Mouse (Mus musculus): ENCODE results near the gene Ngb. TPM values are rescaled to one million over a fixed set of nuclear protein-coding genes. Genes with fewer than 3 reads are reported as not detected.

Gene Ngb
- 0.35 and 0.73 TPM in 2 replicates for polyA plus RNA-seq (2015; fragmentation: Nextera tagmentation; extraction: Ambion mirVana)

DNA sequence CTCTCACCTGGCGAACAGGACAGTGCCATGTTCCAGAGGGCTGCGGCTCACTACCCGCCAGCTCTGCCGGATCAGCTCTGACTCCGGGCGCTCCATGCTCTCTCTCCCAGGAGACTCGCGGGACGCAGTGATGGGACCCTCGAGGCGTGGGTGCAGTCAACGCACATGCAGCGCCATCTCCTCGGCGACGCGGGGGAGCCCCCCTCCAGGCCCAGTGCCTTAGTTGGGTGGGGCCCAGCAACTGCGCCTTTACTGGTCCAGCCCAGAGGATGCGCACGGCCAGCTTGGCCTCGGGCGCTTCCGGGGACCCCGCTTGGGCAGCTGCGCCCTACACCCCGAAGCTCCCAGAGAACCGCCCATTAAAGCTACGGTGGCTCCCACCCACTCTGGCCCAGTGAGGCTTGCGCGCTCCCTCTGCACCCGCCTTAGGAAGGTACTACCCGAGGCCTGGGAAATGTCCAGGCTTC, at the start of gene Ngb:
Gene Ngb, minus strand, starts transcription at position 375 of the 467 bp plus-strand sequence.
- Histone ChIP-seq H3K4me2 (replicated peaks; ENCODE audit: low read depth, low read length) (peak within 1 kb of the TSS; percentile 57), H3K36me3 (ENCODE audit: insufficient read depth, low read length) (no peaks in the 10 kb centered on the region), H3K9ac (replicated peaks; ENCODE audit: low read length) (no peak within 1 kb of the TSS; the same call in 1 of the 2 replicates), H3K4me3 (ENCODE audit: low read length) (peak within 1 kb of the TSS; percentile 40), H3K9me3 (ENCODE audit: low read length) (no peaks in the 10 kb centered on the region), H3K27me3 (ENCODE audit: insufficient read depth, low read length) (peaks cover 30% of the 10 kb centered on the region), H3K4me1 (ENCODE audit: insufficient read depth, low read length) (peaks cover 7% of the 10 kb centered on the region), H3K27ac (ENCODE audit: low read length) (no peak within 1 kb of the TSS)
- peak; percentile 61; the same call in 1 of the 2 replicates for ATAC-seq (ENCODE audit: low FRiP score, low TSS enrichment)
- 2% methylated on average over 32 of the region's 32 CpGs for WGBS

- 94% methylated on average over 5 of the region's 5 CpGs for WGBS
- peaks cover 6% of the 10 kb centered on the region for H3K36me3 ChIP-seq (ENCODE audit: insufficient read depth, low read length)
- no peaks in the 10 kb centered on the region for H3K27me3 ChIP-seq (ENCODE audit: insufficient read depth, low read length)
- 0 out of 2 replicates have a peak, but pooled peaks cover 7% of the 10 kb centered on the region for H3K9me3 ChIP-seq (ENCODE audit: low read length)
- H3K4me3 ChIP-seq (ENCODE audit: low read length): no peak overlapping the region
- H3K4me1 ChIP-seq (ENCODE audit: insufficient read depth, low read length): peaks cover 14% of the 10 kb centered on the region
- H3K9ac ChIP-seq (replicated peaks; ENCODE audit: low read length): no peak overlapping the region
- no peak overlapping the region for H3K4me2 ChIP-seq (replicated peaks; ENCODE audit: low read depth, low read length)
- H3K27ac ChIP-seq (ENCODE audit: low read length): no peak overlapping the region
- ATAC-seq (ENCODE audit: low FRiP score, low TSS enrichment): no peak
Observed at GRCm38 (mm10) chr12:87149471-87149870, 47.1 kb upstream of the Ngb start.

DNA sequence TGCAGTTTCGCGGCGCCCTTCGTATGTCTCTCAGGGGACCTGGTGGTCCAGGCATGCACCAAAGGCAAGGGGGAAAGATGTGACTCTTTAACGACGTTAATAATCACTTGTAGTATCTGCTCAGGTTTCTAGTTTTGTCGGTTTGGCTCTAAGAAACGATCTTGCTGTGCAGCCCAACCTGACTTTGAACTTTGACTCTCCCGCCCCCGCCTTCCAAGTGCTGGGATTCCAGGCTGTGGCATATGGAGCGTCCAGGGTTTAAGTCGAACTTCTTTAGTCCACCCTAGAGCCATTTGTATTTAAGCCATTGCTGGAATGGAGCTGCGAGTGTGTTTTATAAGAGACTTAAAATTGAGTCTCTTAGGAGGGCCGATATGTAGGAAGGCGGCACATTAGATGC, 45.8 kb upstream of the Ngb start:
- Histone ChIP-seq H3K4me1 (ENCODE audit: insufficient read depth, low read length) (peaks cover 14% of the 10 kb centered on the region), H3K4me3 (ENCODE audit: low read length) (peak overlapping the region; percentile 95), H3K36me3 (ENCODE audit: insufficient read depth, low read length) (peaks cover 8% of the 10 kb centered on the region), H3K27me3 (ENCODE audit: insufficient read depth, low read length) (no peaks in the 10 kb centered on the region), H3K27ac (ENCODE audit: low read length) (peak overlapping the region; percentile 99), H3K9ac (replicated peaks; ENCODE audit: low read length) (peak overlapping the region; percentile 89), H3K4me2 (replicated peaks; ENCODE audit: low read depth, low read length) (peak overlapping the region; percentile 76), H3K9me3 (ENCODE audit: low read length) (0 out of 2 replicates have a peak, but pooled peaks cover 7% of the 10 kb centered on the region)
- no peak for ATAC-seq (ENCODE audit: low FRiP score, low TSS enrichment)
- WGBS: 15% methylated on average over 15 of the region's 15 CpGs

DNA sequence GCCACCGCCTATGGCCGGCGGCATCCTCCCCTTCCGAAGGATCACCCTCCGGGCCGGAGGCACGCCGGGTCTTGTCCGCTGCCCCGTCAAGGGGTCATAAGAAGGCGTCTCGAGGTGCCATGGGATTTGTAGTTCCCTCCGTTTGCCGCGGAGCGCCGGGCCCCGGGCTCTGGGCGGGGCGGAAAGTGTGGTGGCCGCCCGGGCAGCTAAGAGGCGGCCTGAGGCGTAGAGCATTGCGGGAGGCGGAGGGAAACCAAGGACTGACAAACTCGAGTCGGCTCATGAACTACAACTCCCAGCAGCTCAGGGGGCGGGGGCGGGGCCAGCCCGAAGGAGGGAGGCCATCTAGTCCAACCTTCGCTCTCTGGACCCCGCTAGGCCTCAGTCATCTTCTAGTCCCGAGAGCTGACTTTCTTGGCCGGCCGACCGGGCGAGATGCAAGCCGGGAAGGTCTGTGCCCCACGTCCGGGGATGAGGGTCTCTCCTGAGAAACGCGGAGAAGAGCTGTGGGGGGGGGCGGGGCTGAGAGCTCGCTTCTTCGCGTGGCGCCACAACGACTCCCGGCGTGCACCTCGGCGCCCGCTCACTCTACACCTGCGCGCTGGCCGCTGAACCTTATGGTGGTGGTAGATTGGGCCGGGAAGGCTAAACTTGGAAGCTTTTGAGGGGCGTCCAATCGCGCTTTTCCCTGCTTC, 45.2 kb upstream of the Ngb start, which contains the start of gene Pomt2:
Gene Pomt2, minus strand, starts transcription at position 574 of the 695 bp plus-strand sequence.
- ATAC-seq (ENCODE audit: low FRiP score, low TSS enrichment): peak; percentile 98
- peaks cover 14% of the 10 kb centered on the region for H3K4me1 ChIP-seq (ENCODE audit: insufficient read depth, low read length)
- H3K4me2 ChIP-seq (replicated peaks; ENCODE audit: low read depth, low read length): peak within 1 kb of the TSS; percentile 76
- H3K4me3 ChIP-seq (ENCODE audit: low read length): peak within 1 kb of the TSS; percentile 95
- peak within 1 kb of the TSS; percentile 89 for H3K9ac ChIP-seq (replicated peaks; ENCODE audit: low read length)
- under 1% methylated on average over 60 of the region's 61 CpGs for WGBS
- peak within 1 kb of the TSS; percentile 99 for H3K27ac ChIP-seq (ENCODE audit: low read length)
- H3K9me3 ChIP-seq (ENCODE audit: low read length): 0 out of 2 replicates have a peak, but pooled peaks cover 5% of the 10 kb centered on the region
- no peaks in the 10 kb centered on the region for H3K27me3 ChIP-seq (ENCODE audit: insufficient read depth, low read length)
- H3K36me3 ChIP-seq (ENCODE audit: insufficient read depth, low read length): peaks cover 8% of the 10 kb centered on the region

- under 1% methylated on average over 27 of the region's 27 CpGs for WGBS
Observed at GRCm38 (mm10) chr12:87146966-87147365, 44.6 kb upstream of the Ngb start, which contains the start of gene Gstz1. Gstz1 (plus strand) TSS chr12:87147165.

DNA sequence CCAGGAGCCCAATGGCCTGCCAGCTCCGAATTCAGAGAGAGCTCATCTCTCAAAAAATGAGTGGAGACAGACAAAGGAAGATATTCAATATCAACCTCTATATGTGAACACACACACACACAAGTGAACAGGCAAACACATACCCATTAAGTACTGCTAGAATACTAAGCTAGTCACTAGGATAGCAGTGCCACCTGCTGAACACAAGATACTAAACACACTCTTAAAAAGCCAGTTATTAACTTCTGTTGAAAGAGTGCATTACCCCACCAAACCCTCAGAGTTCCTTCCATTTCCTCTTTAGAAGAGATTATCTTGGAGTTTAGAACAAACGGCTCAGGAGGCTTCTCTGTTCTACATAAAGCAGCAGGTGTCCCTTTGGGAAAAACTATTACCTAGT, 39.8 kb upstream of the Ngb start:
- 86% methylated on average over 2 of the region's 2 CpGs for WGBS
- Histone ChIP-seq H3K4me2 (replicated peaks; ENCODE audit: low read depth, low read length) (no peak overlapping the region), H3K9me3 (ENCODE audit: low read length) (no peaks in the 10 kb centered on the region), H3K27me3 (ENCODE audit: insufficient read depth, low read length) (no peaks in the 10 kb centered on the region), H3K36me3 (ENCODE audit: insufficient read depth, low read length) (peaks cover 2% of the 10 kb centered on the region), H3K27ac (ENCODE audit: low read length) (no peak overlapping the region), H3K4me1 (ENCODE audit: insufficient read depth, low read length) (peaks cover 19% of the 10 kb centered on the region), H3K9ac (replicated peaks; ENCODE audit: low read length) (no peak overlapping the region), H3K4me3 (ENCODE audit: low read length) (no peak overlapping the region)
- ATAC-seq (ENCODE audit: low FRiP score, low TSS enrichment): no peak

More at GRCm38 (mm10) chr12:87146966-87147365, 44.6 kb upstream of the Ngb start, which contains the start of gene Gstz1:
- Histone ChIP-seq H3K9ac (replicated peaks; ENCODE audit: low read length) (peak within 1 kb of the TSS; percentile 89), H3K27me3 (ENCODE audit: insufficient read depth, low read length) (no peaks in the 10 kb centered on the region), H3K9me3 (ENCODE audit: low read length) (0 out of 2 replicates have a peak, but pooled peaks cover 4% of the 10 kb centered on the region), H3K4me2 (replicated peaks; ENCODE audit: low read depth, low read length) (peak within 1 kb of the TSS; percentile 76), H3K4me3 (ENCODE audit: low read length) (peak within 1 kb of the TSS; percentile 95), H3K4me1 (ENCODE audit: insufficient read depth, low read length) (peaks cover 14% of the 10 kb centered on the region), H3K36me3 (ENCODE audit: insufficient read depth, low read length) (peaks cover 8% of the 10 kb centered on the region), H3K27ac (ENCODE audit: low read length) (peak within 1 kb of the TSS; percentile 99)
- ATAC-seq (ENCODE audit: low FRiP score, low TSS enrichment): peak; percentile 86

- 69% methylated on average over 2 of the region's 2 CpGs for WGBS
- H3K4me2 ChIP-seq (replicated peaks; ENCODE audit: low read depth, low read length): no peak overlapping the region
- H3K27ac ChIP-seq (ENCODE audit: low read length): no peak overlapping the region
- no peaks in the 10 kb centered on the region for H3K27me3 ChIP-seq (ENCODE audit: insufficient read depth, low read length)
- ATAC-seq (ENCODE audit: low FRiP score, low TSS enrichment): no peak
- H3K4me1 ChIP-seq (ENCODE audit: insufficient read depth, low read length): peaks cover 11% of the 10 kb centered on the region; the same call in 1 of the 2 replicates
- H3K9me3 ChIP-seq (ENCODE audit: low read length): no peaks in the 10 kb centered on the region
- no peak overlapping the region for H3K4me3 ChIP-seq (ENCODE audit: low read length)
- no peaks in the 10 kb centered on the region; the same call in none of the 2 replicates for H3K36me3 ChIP-seq (ENCODE audit: insufficient read depth, low read length)
- no peak overlapping the region for H3K9ac ChIP-seq (replicated peaks; ENCODE audit: low read length)
Observed at GRCm38 (mm10) chr12:87138768-87139167, 36.4 kb upstream of the Ngb start.

- H3K27me3 ChIP-seq (ENCODE audit: insufficient read depth, low read length): no peaks in the 10 kb centered on the region
- H3K9ac ChIP-seq (replicated peaks; ENCODE audit: low read length): no peak overlapping the region
- peaks cover 11% of the 10 kb centered on the region; the same call in 1 of the 2 replicates for H3K4me1 ChIP-seq (ENCODE audit: insufficient read depth, low read length)
- peaks cover under 1% of the 10 kb centered on the region for H3K36me3 ChIP-seq (ENCODE audit: insufficient read depth, low read length)
- no peaks in the 10 kb centered on the region for H3K9me3 ChIP-seq (ENCODE audit: low read length)
- H3K4me2 ChIP-seq (replicated peaks; ENCODE audit: low read depth, low read length): no peak overlapping the region
- ATAC-seq (ENCODE audit: low FRiP score, low TSS enrichment): no peak
- 88% methylated on average over 2 of the region's 2 CpGs for whole genome bisulfite sequencing
- H3K4me3 ChIP-seq (ENCODE audit: low read length): no peak overlapping the region
- H3K27ac ChIP-seq (ENCODE audit: low read length): no peak overlapping the region
Observed at GRCm38 (mm10) chr12:87138342-87138701, 36.0 kb upstream of the Ngb start.

DNA sequence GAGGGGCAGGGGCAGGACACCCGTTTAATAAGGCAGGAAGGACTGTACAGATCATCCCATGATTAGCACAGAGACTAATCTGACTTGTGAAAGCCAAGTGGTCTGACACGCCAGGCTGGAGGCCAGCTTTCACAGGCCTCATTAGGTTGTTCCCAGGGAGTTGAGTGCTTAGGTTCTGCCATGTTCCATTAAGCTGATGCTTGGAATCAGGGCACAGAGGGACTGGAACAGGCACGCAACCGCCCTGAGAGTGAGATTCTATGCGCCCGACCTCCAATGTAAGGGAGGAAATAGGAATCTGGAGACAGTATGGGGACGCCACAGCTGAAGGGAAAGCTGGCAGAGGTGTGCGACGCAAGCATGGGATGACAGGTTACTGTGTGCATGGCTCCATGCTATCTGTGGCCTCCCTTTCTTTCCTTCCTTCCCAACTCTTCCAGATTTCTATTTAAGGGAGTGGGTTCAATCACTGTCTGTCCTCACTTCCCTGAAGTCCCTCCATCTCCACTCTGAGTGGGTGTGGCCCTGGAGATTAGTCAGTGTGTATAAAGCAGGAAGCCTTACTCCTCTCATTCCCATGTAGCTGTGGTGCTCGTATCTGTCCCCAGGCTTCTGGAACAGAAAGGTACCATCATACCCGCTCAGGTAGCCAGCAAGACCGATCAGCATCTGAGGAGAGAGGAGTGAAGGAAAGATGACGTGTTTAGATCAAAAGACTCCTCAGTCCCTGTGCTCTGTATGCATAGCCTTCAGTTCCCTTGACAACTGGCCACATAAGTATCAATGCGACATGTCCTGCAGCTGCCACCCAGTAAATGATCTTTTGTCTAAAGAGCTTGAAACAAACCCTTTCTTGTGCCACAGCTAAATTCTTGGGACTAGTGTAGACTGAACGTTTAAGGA, 35.4 kb upstream of the Ngb start:
- Histone ChIP-seq H3K9me3 (ENCODE audit: low read length) (no peaks in the 10 kb centered on the region), H3K4me2 (replicated peaks; ENCODE audit: low read depth, low read length) (no peak overlapping the region), H3K27ac (ENCODE audit: low read length) (no peak overlapping the region), H3K9ac (replicated peaks; ENCODE audit: low read length) (no peak overlapping the region), H3K27me3 (ENCODE audit: insufficient read depth, low read length) (no peaks in the 10 kb centered on the region), H3K4me3 (ENCODE audit: low read length) (no peak overlapping the region), H3K4me1 (ENCODE audit: insufficient read depth, low read length) (peaks cover 11% of the 10 kb centered on the region; the same call in 1 of the 2 replicates), H3K36me3 (ENCODE audit: insufficient read depth, low read length) (peaks cover 4% of the 10 kb centered on the region)
- WGBS: 87% methylated on average over 15 of the region's 15 CpGs
- ATAC-seq (ENCODE audit: low FRiP score, low TSS enrichment): no peak

All from kidney, embryonic 16.5 days (tissue).